Mouse (Mus musculus) testis, postnatal 10 days (tissue): ENCODE measurements around the gene Idua.

ENCODE experiments used
- DNase-seq: peaks from one replicate; pipeline ENCODE4 v3.0.0; 2021; ENCODE audit warnings: low spot score

Gene Idua

GRCm38 (mm10) chr5:108655381-108655780, 4.8 kb upstream of the Idua start:
- DNase-seq: peak; percentile 27

- peak; percentile 36 for DNase-seq
Measured at GRCm38 (mm10) chr5:108655891-108656650, 4.1 kb upstream of the Idua start.

- no peak for DNase-seq
Measured at GRCm38 (mm10) chr5:108657406-108657805, 2.7 kb upstream of the Idua start.

- no peak for DNase-seq
Measured at GRCm38 (mm10) chr5:108658611-108659010, 1.5 kb upstream of the Idua start.

- peak; percentile 97 for DNase-seq
Measured at GRCm38 (mm10) chr5:108660632-108661268, 619 bp downstream of the Idua start.

- no peak for DNase-seq
Measured at GRCm38 (mm10) chr5:108662772-108663171, 2.6 kb downstream of the Idua start.

- DNase-seq: no peak
Measured at GRCm38 (mm10) chr5:108665066-108665465, 4.9 kb downstream of the Idua start.

- no peak for DNase-seq
Measured at GRCm38 (mm10) chr5:108667370-108667769, 7.2 kb downstream of the Idua start.

- no peak for DNase-seq
Measured at GRCm38 (mm10) chr5:108668387-108668932, 8.3 kb downstream of the Idua start.

- peak; percentile 88 for DNase-seq
Measured at GRCm38 (mm10) chr5:108668977-108669936, 9.1 kb downstream of the Idua start, which contains the start of gene Dgkq. TSS of gene Dgkq (minus strand) at chr5:108669672.

GRCm38 (mm10) chr5:108669986-108670385, 9.9 kb downstream of the Idua start:
- no peak for DNase-seq

- DNase-seq: peak; percentile 79
Measured at GRCm38 (mm10) chr5:108670785-108671184, 10.7 kb downstream of the Idua start.

GRCm38 (mm10) chr5:108671757-108672156, 11.6 kb downstream of the Idua start:
- no peak for DNase-seq

- no peak for DNase-seq
Measured at GRCm38 (mm10) chr5:108674624-108675023, 14.5 kb downstream of the Idua start.

- no peak for DNase-seq
Measured at GRCm38 (mm10) chr5:108675251-108675816, 15.2 kb downstream of the Idua start, which contains the start of gene Slc26a1. TSS of gene Slc26a1 (minus strand) at chr5:108675569.

GRCm38 (mm10) chr5:108676772-108677498, 16.8 kb downstream of the Idua start:
- no peak for DNase-seq

GRCm38 (mm10) chr5:108677605-108678295, 17.6 kb downstream of the Idua start:
- peak; percentile 83 for DNase-seq

- no peak for DNase-seq
Measured at GRCm38 (mm10) chr5:108678296-108678854, 18.2 kb downstream of the Idua start.

- no peak for DNase-seq
Measured at GRCm38 (mm10) chr5:108679909-108680308, 19.8 kb downstream of the Idua start.

- DNase-seq: no peak
Measured at GRCm38 (mm10) chr5:108680871-108681270, 20.7 kb downstream of the Idua start.
